Mouse (Mus musculus) small intestine, adult 2 months (tissue): Measurements from ENCODE around the gene Lhx1. TPM values are rescaled to one million over a fixed set of nuclear protein-coding genes. Genes with fewer than 3 reads are reported as not detected.

Experiments used
- H3K27ac ChIP-seq: fragments of 200-500 bp; 2 replicates; pipeline ENCODE4 v1.5.1; 2012; ENCODE audit warnings: low read depth, low read length, control low read depth, inconsistent platforms; ENCODE audit not compliant: insufficient read depth
- H3K27me3 ChIP-seq: fragments of 200-500 bp; 2 replicates; pipeline ENCODE4 v1.6.1; 2012; ENCODE audit warnings: mild to moderate bottlenecking, moderate library complexity, low read length, inconsistent platforms; ENCODE audit not compliant: control insufficient read depth, insufficient read depth
- H3K36me3 ChIP-seq: fragments of 200-500 bp; 2 replicates; pipeline ENCODE4 v1.6.1; 2012; ENCODE audit warnings: mild to moderate bottlenecking, low read length, control low read depth, inconsistent platforms; ENCODE audit not compliant: control insufficient read depth, insufficient read depth
- H3K4me1 ChIP-seq: fragments of 200-500 bp; 2 replicates; pipeline ENCODE4 v1.6.1; 2012; ENCODE audit warnings: low read length, inconsistent platforms, mixed read lengths; ENCODE audit not compliant: control insufficient read depth, insufficient read depth, insufficient read length
- H3K4me3 ChIP-seq: fragments of 200-500 bp; 2 replicates; pipeline ENCODE4 v1.5.1; 2012; ENCODE audit warnings: low read depth, mild to moderate bottlenecking, control low read depth, inconsistent platforms, low read length, moderate library complexity
- CTCF ChIP-seq: fragments of 200-500 bp; IDR thresholded peaks from 2 replicates; pipeline ENCODE4 v1.5.1; 2012; ENCODE audit warnings: low read depth, mild to moderate bottlenecking, control low read depth, inconsistent platforms, low read length, moderate library complexity, mixed read lengths; ENCODE audit not compliant: insufficient replicate concordance, insufficient read length; ENCODE audit errors: extremely low read depth
- POLR2A ChIP-seq: fragments of 200-500 bp; IDR thresholded peaks from 2 replicates; pipeline ENCODE4 v1.6.1; 2012; ENCODE audit warnings: low read depth, mild to moderate bottlenecking, control low read depth, inconsistent platforms, low read length, moderate library complexity
- WGBS: fragments of 180-500 bp; shearing (Covaris S2); methylation state at CpG from one replicate; pipeline ENCODE4 v1.1.7; 2018; 5-methylcytosine and 5-hydroxymethylcytosine counted together
- polyA plus RNA-seq: library from polyadenylated mRNA; depleted of rRNA; stranded (reverse); fragments of >200 nt; gene quantifications from 2 replicates; pipeline ENCODE4 v1.2.3, GENCODE M21; 2012

The Lhx1 gene
- polyA plus RNA-seq, 1 experiment, result 0.49 TPM

DNA sequence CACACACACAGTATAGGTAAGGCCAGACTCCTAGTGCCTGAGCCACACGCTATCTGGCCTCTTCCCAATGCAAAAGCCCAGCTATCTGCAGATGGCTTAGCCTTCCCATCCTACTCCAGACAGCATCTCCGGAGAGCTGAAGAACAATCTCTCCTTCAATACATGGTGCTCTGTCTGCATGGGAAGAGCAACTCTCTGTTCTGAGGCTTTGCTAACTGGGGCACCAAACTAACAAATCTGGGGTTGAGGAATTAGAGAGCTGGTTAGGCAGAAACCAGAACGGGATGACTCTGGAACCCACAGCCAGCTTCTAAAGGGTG lies 4.3 kb downstream of the Lhx1 start:
- H3K4me1 ChIP-seq, result peaks cover 12% of the 10 kb centered on the region
- H3K36me3 ChIP-seq, result no peaks in the 10 kb centered on the region
- peaks cover 76% of the 10 kb centered on the region for H3K27me3 ChIP-seq
- WGBS, result 64% methylated on average over 3 of the region's 3 CpGs
- TF ChIP-seq CTCF (no peak), POLR2A (no peak)
- no peak overlapping the region for H3K27ac ChIP-seq
- no peak overlapping the region for H3K4me3 ChIP-seq

DNA sequence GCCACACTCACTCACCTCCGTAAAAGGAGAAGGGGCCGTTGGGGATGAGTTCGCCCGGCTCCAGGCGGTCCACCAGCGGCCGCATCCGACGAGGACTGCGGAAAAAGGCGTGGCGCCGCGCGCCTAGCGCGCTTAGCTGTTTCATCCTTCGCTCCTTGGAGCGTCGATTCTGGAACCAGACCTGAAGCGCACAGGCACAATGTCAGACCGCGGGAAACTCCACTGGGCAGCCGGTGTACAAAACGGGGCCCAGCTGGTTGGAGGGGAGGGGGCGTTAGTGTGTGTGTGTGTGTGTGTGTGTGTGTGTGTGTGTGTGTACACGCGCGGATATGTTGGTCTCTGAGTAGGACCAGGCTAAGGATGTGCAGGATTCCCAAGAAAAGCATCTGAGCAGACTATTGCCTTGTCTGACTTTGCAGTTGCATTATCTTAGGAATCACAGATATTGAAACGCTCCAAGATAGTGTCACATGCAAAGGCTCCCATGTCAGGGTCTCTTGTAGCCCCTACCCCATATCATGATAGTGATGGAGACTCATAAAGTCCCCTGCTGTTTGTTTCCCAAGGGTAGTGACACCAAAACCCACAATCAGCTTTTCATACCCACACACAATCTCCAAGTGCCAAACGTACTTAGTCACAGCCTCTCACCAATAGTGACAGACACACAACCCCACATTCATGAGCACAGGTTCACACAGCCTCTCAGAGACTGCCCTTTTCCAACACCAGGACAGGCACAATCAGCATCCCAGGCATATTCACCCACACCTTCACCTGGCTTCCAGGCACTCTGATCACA lies 4.9 kb downstream of the Lhx1 start:
- 13% methylated on average over 31 of the region's 31 CpGs for WGBS
- H3K36me3 ChIP-seq, result no peaks in the 10 kb centered on the region
- peaks cover 75% of the 10 kb centered on the region for H3K27me3 ChIP-seq
- TF ChIP-seq POLR2A (no peak), CTCF (no peak)
- no peak overlapping the region for H3K27ac ChIP-seq
- H3K4me1 ChIP-seq, result peaks cover 9% of the 10 kb centered on the region
- no peak overlapping the region for H3K4me3 ChIP-seq

DNA sequence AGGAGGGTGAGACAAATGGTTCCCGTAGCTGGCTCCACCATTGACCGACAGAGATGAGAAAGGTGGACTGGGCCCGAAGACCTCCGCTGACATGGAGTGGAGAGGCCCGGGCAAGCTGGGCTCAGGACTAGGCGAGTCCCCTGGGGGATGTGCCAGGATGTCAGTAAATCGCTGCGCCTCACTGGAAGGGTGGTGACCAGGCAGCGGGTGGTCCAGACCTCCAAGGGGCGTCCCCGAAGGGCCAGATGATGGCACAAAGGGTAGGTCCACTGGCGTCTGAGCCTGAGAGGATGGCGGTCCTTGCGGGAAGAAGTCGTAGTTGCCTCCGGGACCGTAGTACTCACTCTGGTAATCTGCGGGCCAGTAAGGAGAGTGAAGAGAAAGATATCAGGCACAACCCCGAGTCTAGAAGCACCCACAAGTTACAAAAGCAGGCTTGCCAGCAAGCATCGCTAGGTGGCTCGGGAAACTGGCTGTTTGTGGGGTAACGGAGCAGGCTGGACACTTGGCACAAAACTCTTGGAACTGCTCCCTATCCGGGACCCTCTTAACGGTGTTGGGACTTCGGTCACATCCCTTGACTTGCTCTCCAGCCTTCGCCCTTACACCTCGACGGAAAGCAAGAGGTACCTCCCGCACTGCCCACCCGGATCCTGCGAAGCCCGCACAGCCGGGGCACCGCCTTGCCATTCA lies 5.6 kb downstream of the Lhx1 start:
- TF ChIP-seq POLR2A, result no peak
- Histone ChIP-seq H3K4me1 (peaks cover 3% of the 10 kb centered on the region), H3K4me3 (no peak overlapping the region), H3K36me3 (no peaks in the 10 kb centered on the region), H3K27ac (no peak overlapping the region), H3K27me3 (peaks cover 72% of the 10 kb centered on the region)
- 33% methylated on average over 34 of the region's 34 CpGs for WGBS

DNA sequence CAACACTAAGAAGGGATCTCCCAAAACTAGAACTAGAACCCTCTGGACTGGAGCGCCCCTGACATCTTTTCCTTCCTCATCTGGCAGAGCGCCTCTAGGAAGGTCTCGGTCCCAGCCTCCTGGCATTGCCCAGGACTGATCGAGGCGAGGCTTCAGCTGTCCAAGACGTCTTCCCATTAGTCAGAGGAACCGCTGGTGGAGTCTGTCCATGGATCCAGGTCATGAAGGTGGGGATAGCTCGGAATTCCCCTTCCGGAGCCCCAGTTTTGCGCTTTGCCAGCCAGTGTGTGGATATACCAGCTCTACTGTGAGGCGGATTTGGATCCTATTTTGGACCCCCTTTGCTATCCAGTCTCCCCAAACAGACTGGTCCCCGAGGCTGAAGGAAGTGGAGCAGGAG lies 6.3 kb downstream of the Lhx1 start:
- H3K36me3 ChIP-seq, result no peaks in the 10 kb centered on the region
- no peak overlapping the region for H3K27ac ChIP-seq
- no peak for TF ChIP-seq POLR2A
- no peak for TF ChIP-seq CTCF
- peaks cover 3% of the 10 kb centered on the region for H3K4me1 ChIP-seq
- H3K4me3 ChIP-seq, result no peak overlapping the region
- 58% methylated on average over 12 of the region's 12 CpGs for WGBS
- peaks cover 65% of the 10 kb centered on the region for H3K27me3 ChIP-seq

DNA sequence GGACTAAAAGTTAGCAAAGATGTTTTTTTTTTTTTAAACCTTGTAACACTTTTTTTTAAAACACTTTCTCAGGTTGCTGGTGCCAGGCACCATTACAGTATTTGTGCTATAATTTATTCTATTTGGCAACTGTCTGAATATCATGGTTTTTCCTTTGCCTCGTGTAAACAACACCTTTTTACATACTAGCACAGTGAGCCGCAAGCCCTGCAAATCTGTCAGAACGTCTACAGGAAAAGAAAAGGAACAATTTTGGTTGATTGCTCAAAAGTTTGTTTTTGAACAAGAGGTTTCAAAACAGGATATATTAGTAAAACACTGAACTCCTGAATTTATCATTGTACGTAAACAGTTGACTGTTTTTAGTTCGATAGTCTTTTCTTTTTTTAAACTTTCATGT lies 7.1 kb downstream of the Lhx1 start:
- TF ChIP-seq POLR2A (no peak), CTCF (no peak)
- Histone ChIP-seq H3K4me1 (peaks cover under 1% of the 10 kb centered on the region), H3K27ac (no peak overlapping the region), H3K36me3 (no peaks in the 10 kb centered on the region), H3K4me3 (no peak overlapping the region), H3K27me3 (peaks cover 57% of the 10 kb centered on the region)
- WGBS, result 66% methylated on average over 5 of the region's 5 CpGs

DNA sequence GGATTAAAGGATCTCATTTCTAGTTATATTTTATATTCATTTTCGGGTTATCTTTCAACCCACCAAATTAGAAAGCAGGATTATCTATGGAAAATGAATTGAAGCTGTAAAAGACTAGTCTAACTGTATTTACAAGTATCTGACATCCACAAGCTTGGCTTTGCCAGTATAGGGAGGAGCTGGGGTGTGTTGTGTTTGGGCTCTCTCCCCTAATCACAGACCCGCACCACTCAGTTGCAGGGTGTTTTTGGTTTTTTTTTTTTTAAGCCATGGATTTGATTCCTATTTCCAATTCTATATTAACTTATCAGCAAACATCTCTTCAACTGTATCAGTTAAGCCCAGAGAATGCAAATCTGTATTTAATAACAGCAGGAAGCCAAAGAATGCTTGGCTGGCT lies 7.9 kb downstream of the Lhx1 start:
- H3K27me3 ChIP-seq, result peaks cover 50% of the 10 kb centered on the region
- no peak overlapping the region for H3K27ac ChIP-seq
- WGBS, result 37% methylated on average over 2 of the region's 2 CpGs
- no peaks in the 10 kb centered on the region for H3K36me3 ChIP-seq
- H3K4me1 ChIP-seq, result no peaks in the 10 kb centered on the region; the same call in 1 of the 2 replicates
- H3K4me3 ChIP-seq, result no peak overlapping the region
- TF ChIP-seq POLR2A (no peak), CTCF (no peak)

DNA sequence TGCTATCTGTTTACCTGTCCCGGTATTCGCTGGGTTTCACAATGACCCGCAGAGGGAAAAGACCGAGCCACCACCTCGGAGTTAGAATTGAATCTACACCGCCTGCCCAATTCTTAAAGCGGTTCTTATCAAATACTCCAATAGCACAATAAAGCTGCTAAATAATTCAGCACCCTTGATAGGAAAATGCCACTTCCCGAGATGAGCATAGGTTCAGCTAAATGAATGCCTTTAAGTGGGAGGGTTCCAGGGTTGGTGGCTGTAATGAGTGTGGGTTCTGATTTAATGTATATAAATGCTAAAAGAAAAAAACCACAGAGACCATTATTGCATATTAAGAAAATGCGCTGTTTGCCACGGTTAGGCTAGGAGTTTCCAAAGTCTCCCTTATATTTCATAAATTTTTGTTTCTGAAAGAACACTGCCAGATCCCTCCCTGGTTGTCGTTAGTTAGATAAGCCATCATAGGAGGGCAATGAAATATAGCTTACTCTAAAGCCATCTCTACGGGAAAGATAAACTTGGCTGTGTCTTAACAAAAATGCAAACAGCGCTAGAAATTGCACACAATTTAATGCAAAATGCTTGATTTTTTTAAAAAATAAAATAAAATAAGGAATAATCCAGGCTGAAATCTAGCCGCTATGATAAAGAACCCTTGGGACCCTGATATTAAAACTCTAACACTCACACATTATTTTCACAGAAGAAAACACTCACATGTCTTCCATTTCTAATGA lies 8.7 kb downstream of the Lhx1 start:
- WGBS, result 16% methylated on average over 14 of the region's 14 CpGs
- peaks cover 42% of the 10 kb centered on the region for H3K27me3 ChIP-seq
- H3K4me3 ChIP-seq, result no peak overlapping the region
- no peak for TF ChIP-seq POLR2A
- no peak for TF ChIP-seq CTCF
- H3K4me1 ChIP-seq, result no peaks in the 10 kb centered on the region; the same call in 1 of the 2 replicates
- no peak overlapping the region for H3K27ac ChIP-seq
- H3K36me3 ChIP-seq, result no peaks in the 10 kb centered on the region
